Mouse (Mus musculus) gastrocnemius, adult 8-10 months (tissue): ENCODE results near the gene Tnfsf14. TPM values are rescaled to one million over a fixed set of nuclear protein-coding genes. Genes with fewer than 3 reads are reported as not detected.
A peak's percentile ranks its signal among the peaks of the same experiment; 100 is the strongest.

ENCODE experiments used
- DNase-seq, 2 experiments: peaks; one replicate each; pipeline ENCODE4 v3.0.0; 2022; ENCODE audit warnings: low spot score in 2 of 2
- total RNA-seq, 4 experiments: library from RNA; stranded (reverse); gene quantifications; 2 replicates each; pipeline ENCODE4 v1.2.4; 2022

Gene Tnfsf14
- total RNA-seq, 4 experiments from 2014 or later = not detected

DNA sequence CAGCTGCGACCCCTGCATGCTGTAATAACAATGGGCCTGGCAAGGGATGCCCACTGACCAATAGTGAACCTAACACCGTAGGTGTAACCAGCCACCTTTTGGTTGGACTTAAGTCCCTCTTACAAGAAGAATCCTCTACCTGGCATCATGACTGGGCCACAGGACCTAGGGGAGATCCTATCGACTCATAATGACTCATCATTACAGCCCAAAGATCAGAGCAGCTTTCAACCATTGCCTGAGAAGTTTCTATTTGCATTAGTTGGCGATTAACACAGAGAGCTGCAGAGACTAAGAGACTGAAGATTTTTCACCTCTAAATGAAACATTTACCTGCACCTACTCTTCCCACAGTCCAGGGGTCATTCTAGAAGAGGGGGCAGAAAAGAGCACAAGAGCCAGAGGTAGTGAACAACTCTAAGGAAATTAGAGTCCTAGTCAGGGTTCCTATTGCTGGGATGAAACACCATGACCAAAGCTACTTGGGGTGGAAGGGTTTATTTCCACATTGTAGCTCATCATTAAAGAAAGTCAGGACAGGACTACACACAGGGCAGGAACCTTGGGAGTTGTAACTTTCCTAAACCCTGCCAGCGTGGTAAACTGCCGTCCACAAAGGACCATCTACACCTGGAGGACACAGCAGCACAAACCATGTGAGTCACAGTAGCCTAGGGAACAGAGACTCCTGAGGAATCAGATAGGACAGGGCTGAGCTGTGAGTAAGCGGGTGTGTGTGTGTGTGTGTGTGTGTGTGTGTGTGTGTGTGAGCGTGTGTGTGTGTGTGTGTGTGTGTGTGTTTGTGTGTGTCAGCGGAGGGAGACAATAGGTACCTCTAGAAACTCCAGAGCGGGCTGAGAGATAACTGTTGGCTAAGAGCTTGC is 8.1 kb upstream of the Tnfsf14 start:
- DNase-seq = no peak

DNA sequence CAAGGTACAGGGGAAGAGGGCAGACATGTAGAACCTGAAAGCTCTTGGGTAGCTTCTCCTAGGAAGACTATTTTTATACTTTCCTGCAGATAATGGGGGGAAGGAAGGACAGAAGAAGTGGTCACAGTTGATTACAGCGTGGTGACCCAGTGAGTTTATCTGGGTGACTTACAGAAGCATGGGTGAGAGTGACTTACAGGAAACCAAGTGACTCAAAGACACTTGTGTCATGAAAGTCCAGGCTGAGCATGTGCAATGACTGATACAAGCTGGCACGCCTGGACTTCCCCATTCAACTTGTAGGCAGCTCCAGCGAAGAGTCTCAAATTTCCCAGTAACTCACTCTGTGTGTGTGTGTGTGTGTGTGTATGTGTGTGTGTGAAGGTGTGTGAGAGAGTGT is 4.3 kb upstream of the Tnfsf14 start:
- DNase-seq = no peak

DNA sequence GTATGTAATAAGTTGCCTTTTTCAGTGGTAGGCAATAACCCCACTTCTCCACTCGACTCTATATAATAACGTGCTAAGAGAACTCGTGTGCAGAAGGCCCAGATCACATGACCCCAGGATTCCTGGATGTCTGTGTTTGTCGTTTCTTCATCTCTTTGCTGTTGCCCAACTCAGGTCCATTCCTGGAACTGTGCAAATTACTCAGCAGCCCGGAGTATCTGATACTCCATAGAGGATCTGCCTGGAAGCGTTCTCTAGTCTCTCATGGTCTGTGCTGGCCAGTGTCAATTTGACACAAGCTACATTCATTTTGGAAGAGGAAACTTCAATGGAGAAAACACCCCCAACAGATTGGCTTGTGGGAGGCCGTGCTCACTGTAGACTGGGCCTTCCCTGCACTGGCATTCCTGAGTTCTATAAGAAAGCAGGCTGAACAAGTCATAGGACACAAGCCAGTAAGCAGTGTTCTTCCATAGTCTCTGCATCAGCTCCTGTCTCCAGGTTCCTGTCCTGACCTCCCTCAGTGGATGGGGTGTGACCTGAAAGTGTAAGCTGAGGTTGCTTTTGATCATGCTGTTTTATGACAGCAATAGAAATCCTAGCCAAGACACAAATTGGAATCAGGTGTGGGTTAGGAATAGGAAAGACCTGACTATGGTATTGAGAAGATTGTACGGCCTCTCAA is 1.5 kb upstream of the Tnfsf14 start:
- DNase-seq = no peak

DNA sequence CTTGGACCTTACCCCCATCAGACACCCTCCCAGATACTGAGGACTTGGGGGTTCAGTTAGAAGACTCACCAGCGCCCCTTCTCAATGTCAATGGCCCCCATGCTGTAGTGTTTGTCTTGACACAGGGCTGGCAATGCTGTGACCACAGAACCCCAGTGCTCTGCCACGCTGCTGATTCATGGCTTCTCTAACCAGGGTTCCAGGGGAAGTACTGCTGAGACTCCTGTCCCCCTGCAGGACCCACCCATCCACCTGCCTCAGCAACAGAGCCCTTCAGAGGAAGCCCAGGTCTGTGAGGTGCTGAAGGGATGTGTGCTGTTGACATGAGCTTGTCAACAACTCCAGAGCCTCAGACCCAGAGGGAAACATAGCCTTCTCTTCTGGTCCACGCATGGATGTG is 794 bp upstream of the Tnfsf14 start:
- DNase-seq = no peak

DNA sequence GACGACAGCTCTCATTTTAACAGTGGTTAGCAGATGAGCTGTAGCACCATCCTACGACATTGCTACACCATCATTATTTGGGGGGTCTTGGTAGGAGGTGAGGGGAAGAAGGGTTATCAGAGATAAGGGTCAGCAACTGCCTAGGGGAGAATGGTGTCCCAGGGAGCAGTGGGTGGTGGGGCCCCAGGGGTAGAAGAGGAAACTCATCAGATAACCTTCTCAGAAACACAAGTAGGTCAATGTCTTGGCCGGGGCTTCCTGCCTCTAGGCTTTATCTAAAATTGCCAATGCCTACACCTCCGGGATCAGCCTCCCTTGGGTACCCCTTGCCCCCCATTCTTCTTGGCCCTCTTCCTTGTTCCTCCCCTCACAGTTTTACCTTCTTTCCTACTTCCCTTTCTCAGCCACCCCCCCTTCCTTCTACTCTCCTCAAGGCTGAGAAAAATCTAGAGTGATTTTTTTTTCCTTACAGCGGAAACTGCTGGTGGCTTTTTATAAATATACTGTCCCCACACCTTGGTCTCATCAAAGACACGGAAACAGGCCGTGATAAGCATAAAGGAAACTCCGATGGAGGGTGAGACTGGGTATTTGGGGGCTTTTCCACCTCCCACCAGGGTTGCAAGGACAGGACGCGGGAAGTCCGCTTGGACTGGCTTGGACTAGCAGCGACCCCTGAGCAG is 5.3 kb downstream of the Tnfsf14 start:
- DNase-seq = no peak

DNA sequence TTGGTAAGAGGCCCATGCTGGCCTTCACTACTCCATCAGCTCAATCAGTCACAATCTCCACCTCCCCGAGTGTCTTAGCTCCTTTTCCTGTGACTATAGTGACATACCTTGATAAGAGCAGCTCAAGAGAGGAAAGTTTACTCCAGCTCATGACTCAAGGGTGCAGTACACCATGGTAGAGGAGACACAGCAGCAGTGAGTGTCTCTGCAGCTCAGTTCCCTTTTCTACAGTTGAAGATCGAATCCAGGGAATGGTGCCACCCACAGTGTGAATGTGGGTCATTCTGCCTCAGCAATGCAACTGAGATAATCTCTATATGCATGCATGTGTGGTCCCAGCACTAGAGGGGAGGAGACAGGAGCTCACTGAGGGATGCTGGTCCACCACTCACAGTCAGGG is 8.3 kb downstream of the Tnfsf14 start:
- DNase-seq = no peak

DNA sequence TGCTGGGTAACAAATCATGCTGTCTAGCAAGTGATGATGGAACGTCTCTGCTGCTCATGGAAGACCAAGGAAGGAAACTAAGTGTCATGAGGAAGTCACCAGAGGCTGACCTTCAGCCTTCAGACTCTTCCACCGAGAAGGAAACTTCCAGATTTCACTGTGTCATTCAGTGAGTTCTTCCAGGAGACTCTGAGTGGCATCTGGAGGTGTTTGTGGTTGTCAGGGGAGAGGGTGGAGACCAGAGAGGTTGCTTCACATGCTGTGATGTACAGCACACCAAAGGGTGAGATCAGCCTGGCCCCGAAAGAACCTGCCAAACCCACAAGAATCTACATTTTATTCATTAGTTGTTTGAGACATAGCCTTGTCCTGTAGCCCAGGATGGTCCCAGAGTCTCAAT is 11.1 kb downstream of the Tnfsf14 start:
- no peak for DNase-seq

DNA sequence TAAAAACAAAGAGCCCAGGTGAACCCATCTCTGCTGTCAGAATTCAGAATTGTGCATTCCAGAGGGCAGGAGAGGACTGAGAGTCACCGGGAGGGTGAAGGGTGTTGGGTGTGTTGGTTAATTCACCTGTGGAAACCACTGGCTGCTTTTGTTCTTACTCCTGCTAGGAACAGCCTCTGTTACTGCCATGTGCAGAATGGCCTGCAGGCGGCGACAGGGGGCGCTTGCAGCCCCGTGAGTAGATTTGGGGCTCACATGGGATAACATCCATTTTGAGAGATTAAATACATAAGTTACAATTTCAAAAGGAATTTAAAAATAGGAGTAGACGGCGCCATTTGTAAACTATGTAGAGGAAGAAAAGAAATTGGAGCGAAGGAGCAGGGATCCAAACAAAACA is 13.6 kb downstream of the Tnfsf14 start:
- DNase-seq = no peak

DNA sequence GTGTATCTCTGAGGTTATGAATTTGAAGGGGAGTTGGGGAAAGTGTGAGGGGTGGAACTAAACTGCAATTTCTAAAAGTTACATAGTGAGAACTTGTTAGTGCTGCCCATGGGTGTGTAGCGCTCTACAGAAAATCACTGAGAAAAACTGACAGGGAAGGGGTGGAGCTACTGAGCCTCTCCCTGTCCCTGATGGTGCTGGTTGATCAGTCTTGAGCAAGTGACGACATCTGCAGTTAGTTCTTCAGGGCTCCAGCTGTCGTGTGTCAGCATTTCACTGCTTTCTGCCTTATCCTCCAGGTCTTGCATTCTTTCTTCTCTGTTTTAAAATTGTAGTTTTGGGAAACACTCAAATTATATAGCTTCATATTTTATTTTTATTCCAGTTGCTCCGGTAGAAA is 20.6 kb downstream of the Tnfsf14 start:
- no peak for DNase-seq

DNA sequence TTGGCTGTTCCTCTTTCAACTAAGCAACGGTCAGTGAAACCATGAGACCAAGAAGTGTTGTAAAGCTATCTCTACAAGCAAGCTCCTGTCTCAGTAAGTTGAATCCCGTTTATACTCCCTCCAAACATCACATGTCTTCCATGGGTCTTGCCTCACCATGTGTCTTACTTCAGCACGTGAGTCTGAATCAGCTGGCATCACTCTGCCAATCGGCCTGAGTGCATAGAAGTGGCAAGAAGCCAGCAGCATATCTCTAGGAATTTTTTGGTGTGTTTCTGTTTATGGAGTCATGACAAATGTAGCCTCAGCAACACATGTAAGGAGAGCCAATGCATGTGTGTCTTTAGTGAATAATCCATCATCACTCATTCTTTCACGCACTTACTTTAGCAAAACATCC is 21.6 kb downstream of the Tnfsf14 start:
- no peak for DNase-seq

DNA sequence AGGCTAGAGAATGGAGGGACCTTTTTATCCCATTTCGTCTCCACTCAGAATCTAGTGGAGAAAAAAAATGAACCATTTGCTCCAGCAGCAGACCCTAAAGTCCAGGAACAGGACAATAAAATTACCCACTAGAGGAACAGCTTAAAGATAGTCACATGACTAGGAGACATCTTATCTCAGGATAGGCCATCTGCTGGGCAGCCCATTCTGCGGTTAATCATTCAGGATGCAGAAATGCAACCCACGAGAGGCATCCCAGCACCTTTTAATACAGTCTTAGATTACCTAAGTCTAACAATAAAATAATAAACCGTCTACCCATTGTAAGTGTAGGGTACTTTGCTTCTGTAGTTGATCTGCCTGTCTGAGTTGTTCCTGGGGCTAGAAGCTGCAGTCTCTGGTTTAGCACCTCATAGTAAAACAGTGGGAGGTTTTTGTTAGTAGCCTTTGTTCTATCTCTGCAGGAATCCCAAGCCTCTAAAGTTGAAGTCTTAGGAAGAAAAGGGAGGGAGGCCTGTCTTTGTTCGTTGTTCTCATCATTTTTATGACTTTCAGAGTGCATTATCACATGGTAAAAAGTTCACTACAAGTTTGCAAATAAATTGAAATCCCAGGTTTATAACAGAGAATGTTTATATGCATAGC is 23.2 kb downstream of the Tnfsf14 start:
- DNase-seq = no peak

DNA sequence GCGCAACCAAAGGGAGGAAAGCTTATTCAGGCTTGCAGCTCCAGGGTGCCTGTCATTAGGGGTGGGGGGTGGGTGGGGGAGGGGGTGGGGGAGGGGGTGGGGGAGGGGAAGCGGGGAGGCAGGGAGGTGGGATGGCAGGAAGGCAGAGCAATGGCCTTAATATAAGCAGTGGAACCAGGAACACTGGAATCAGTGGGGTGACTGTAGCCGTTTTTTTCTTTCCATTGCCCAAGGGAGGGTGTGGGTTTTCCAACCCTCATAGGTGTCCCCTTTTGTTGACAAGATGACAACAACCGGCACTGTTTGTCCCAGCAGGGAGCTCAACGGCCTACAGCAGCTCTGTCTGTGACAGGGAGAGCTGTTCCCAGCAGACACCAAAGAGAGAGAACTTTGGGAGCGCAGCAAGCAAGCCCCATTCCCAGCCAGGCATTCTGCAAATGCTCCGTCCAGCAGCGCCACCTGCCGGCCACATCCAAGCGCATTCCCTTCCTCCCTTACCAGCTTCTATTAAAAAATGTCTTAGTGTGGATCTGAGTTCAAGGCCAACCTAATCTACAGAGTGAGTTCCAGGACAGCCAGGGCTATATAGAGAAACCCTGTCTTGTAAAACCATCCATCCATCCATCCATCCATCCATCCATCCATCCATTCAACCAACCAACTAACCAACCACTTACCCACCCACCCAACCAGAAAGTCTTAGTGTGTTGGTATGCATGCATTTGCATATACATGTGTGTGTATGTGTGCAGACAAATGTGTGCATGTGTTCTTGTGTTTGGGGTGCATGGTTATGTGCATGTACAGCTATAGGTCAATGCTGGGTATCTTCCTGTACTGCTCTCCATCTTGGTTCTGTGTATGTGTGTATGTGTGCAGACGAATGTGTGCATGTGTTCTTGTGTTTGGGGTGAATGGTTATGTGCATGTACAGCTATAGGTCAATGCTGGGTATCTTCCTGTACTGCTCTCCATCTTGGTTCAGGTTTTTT is 26.9 kb downstream of the Tnfsf14 start:
- DNase-seq = peak; percentile 70 to 76

DNA sequence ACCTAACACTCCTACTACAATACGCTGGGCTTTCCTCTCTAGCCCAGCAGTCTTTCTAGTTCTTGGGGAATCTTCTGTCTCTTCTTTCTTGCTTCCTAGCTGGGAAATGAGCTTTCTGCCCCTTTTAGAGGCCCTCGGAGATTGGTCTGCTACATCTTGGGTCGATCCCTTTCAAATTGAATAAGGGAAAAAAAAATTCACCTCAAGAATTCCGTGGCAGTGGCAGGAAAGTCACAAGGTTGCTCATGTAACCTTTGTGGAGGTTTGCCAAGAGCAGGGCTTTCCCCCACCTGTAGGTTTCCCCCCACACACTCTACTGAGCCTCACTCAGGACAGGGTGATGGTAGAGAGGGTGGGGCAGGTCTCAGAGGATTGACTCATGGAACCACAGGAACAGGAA is 40.2 kb downstream of the Tnfsf14 start:
- no peak for DNase-seq

DNA sequence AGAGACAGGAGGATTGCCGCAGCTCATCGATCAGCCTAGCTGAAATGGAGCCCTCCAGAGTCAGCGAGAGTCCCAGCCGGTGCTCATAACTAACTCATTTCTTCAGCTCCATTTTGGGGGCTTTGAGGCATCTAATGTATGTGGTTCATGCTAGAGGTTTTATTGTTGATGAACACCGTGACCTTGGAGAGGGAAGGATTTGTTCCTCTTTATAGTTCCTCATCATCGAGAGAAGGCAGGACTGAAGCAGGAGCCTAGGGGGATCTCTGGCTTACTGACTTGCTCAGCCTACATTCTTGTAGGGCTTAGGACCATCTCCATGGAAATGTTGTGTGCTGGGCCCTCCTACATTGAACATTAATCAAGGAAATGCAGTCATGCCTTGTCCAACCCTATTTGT is 41.0 kb downstream of the Tnfsf14 start:
- no peak for DNase-seq

DNA sequence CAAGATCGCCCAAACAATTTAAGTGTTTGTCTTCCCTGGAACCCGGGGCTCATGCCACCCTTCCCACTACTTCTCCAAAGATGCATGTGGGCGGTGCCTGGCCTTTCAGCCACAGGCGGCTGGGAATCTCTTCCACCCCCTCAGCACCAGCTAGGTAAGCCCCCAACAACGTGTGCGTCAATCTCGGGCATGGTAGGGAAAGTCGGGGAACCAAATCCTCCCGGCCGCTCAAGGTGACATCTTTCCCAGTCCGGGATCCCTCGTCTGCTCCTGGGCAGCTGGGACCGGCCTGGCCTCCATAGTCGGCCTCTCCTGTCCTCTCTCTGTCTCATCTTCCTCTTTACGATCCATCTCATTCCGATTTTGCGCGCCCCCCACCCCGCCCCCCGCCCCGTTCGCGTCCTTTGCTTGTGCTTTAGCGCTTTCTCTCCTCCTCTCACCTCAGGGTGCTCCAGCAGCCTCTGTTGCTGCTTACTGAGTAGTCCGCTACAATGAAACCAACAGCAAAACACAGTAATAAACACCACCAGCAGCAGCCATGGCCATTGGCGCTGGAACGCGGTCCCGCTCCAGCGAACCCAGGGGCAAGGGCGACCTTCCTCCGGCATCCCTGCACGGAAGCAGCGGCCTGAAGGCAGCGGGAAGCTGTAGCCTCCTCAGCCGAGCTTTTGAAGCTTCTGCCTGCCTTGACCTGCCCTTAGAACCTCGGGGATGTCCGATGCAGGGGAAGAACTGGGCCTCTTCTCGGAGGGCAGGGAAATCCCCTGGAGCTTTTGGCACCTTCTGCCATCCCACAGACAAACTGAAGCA is 44.8 kb downstream of the Tnfsf14 start, which contains the start of gene Cd70:
Cd70 (minus strand) TSS at position 784 of the 810 bp plus-strand sequence.
- DNase-seq = no peak

DNA sequence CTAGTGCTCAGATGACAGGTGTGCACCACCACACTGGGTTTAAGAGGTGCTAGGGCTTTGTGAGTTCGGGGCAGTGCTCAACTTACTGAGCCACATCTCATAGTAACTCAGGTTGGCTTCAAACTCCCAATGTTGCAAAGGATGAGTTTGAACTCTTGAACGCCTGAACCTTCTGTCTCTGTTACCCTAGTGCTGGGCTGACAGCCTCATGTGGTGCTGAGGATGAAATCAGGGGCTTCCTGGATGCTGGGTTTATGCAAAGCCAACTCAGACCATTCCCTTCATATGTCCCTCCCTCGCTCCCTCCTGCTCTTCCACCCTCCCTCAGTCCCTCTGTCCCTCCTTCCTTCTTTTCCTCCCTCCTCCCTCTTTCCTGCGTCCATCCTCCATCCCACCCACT is 45.6 kb downstream of the Tnfsf14 start:
- no peak for DNase-seq

DNA sequence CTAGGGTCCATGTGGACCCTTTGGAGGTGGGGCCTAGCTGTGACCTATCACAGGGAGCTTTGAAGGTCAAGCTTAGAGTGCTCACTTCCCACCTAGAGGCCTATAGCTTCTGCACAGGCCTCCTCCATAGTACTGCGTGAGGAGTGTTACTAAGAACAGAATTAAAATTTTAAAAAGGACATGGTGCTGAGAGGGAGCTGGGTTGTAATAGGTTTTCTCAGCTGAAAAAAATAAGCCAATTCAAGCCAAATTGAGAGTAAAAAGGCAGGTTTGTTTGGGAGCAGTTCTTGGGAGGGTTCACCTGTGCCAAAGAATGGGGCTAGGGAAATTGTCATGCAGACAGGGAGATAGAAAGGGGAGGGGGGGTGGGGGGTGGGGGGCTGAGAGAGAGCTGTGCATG is 48.9 kb downstream of the Tnfsf14 start:
- no peak for DNase-seq

DNA sequence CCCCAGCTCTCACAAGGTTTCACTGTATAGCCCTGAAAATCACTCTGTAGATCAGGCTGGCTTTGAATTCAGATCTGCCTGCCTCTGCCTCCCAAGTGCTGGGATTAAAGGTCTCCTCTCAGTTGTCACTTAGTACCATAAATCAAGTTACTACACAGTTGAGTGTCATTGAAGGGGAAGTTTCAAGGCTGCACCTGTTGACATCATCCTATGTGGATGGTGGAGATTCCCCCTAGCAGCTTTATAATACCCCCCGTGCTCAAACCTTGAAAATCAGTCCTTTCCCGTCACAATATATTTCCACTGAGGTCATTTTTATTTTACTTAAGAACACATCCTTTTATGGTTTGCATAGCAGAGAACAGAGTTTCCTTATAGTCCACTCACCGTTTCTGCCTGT is 50.3 kb downstream of the Tnfsf14 start:
- no peak for DNase-seq

DNA sequence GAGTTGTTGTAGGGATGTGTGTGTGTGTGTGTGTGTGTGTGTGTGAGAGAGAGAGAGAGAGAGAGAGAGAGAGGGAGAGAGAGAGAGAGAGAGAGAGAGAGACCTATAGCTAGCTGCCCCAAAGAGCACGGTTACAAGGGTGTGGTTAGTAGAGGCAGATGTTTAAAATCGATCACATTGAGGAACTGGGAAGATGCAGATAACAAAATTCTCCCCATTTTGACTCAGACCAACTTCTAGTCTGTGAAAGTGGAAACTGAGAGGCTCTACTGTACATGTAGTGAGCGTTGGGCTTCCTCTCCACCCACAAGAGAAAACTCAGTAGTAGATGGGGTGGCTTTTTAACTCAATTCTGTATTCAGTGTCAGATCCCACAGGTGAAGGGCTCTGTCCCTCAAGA is 54.3 kb downstream of the Tnfsf14 start:
- DNase-seq = no peak
